Mouse (Mus musculus): ENCODE measurements at regions not wholly inside any gene's neighbourhood (a gene's known extent, or its start where the extent isn't known, plus 50 kb on each side); places are given as distances from the start of the nearest gene placed in this dataset.
A peak's percentile ranks its signal among the peaks of the same experiment; 100 is the strongest.

- H3K4me3 ChIP-seq (replicated peaks in 1 of 3; ENCODE audit: low read depth in 2 of 3, low read length in 2 of 3, poor library complexity in 1 of 3), result no peak overlapping the region
- peaks cover 23% of the 10 kb centered on the region for H3K9me3 ChIP-seq (replicated peaks; ENCODE audit: low read length)
- H3K79me2 ChIP-seq (replicated peaks; ENCODE audit: control insufficient read depth, extremely low read depth, insufficient read depth, poor library complexity, severe bottlenecking), result no peaks in the 10 kb centered on the region
- TF ChIP-seq NRF1 (IDR thresholded peaks at IDR 0.05; ENCODE audit: low read depth, low read length) (peak; percentile 52), BHLHE40 (IDR thresholded peaks at IDR 0.05; ENCODE audit: low read depth, low read length) (peak; percentile 81), MYC (IDR thresholded peaks at IDR 0.05; ENCODE audit: low read depth, low read length) (0 out of 2 replicates have a peak, but pooled peaks have one; percentile 4), MAX (IDR thresholded peaks at IDR 0.05; ENCODE audit: low read length) (peak; percentile 81), E2F4 (IDR thresholded peaks at IDR 0.05; ENCODE audit: insufficient replicate concordance, low read depth, low read length) (no peak)
- no peak overlapping the region for H3K9ac ChIP-seq (ENCODE audit: insufficient read depth, low read depth)
- no peak overlapping the region for H3K27ac ChIP-seq (ENCODE audit: insufficient read depth, low read depth)
- peaks cover 15 to 52% of the 10 kb centered on the region in 2 experiments for H3K4me1 ChIP-seq (ENCODE audit: control insufficient read depth in 1 of 2, insufficient read depth in 2 of 2)
- no peak overlapping the region for H3K4me2 ChIP-seq (ENCODE audit: insufficient read depth, low read depth, poor library complexity, severe bottlenecking)
- DNase-seq (ENCODE audit: extremely low read depth), result no peak
- H3K36me3 ChIP-seq (replicated peaks in 1 of 2; ENCODE audit: control insufficient read depth in 1 of 2, insufficient read depth in 1 of 2, low read length in 1 of 2), result no peaks in the 10 kb centered on the region
- no peaks in the 10 kb centered on the region for H3K27me3 ChIP-seq (replicated peaks)
- dilution Hi-C loops (cut with MboI; ENCODE audit: extremely low pct_ligation_motif_present, extremely low pct_unique_long_range_greater_than_20kb, low sequenced_read_pairs), result no loop called here
- in situ Hi-C loops (cut with MboI; ENCODE audit: low pct_ligation_motif_present, low pct_unique_long_range_greater_than_20kb, low sequenced_read_pairs), result no loop called here
Observed at GRCm38 (mm10) chr11:86409580-86409947, 52.2 kb upstream of the Med13 start.

GRCm38 (mm10) chr11:86410521-86410920 is 53.1 kb upstream of the Med13 start:
- in situ Hi-C loops (cut with MboI; ENCODE audit: low pct_ligation_motif_present, low pct_unique_long_range_greater_than_20kb, low sequenced_read_pairs), result no loop called here
- H3K27ac ChIP-seq (ENCODE audit: insufficient read depth, low read depth), result no peak overlapping the region
- TF ChIP-seq IRF4 (IDR thresholded peaks at IDR 0.05; ENCODE audit: low read depth, low read length) (peak; percentile 66), CHD1 (IDR thresholded peaks at IDR 0.05; ENCODE audit: low read depth, low read length) (no peak), ETS1 (conservative IDR thresholded peaks at IDR 0.05; ENCODE audit: low read depth, low read length) (no peak), GABPA (IDR thresholded peaks at IDR 0.05; ENCODE audit: insufficient replicate concordance, low read depth, low read length) (no peak), POLR2A (IDR thresholded peaks at IDR 0.05; ENCODE audit: low read depth, low read length) (no peak), USF1 (IDR thresholded peaks at IDR 0.05; ENCODE audit: low read depth, low read length) (no peak), TCF12 (IDR thresholded peaks at IDR 0.05; ENCODE audit: low read depth, low read length) (no peak), ZKSCAN1 (IDR thresholded peaks at IDR 0.05; ENCODE audit: borderline replicate concordance, low read depth, low read length) (no peak), NRF1 (IDR thresholded peaks at IDR 0.05; ENCODE audit: low read depth, low read length) (no peak), JUND (conservative IDR thresholded peaks at IDR 0.05; ENCODE audit: low read depth, low read length) (no peak), ZNF384 (IDR thresholded peaks at IDR 0.05; ENCODE audit: low read depth, low read length) (no peak), USF2 (conservative IDR thresholded peaks at IDR 0.05; ENCODE audit: low read depth, low read length) (no peak), RCOR1 (conservative IDR thresholded peaks at IDR 0.05; ENCODE audit: low read depth, low read length) (no peak), BHLHE40 (IDR thresholded peaks at IDR 0.05; ENCODE audit: low read depth, low read length) (peak; percentile 41; the same call in 1 of the 2 replicates), RAD21 (IDR thresholded peaks at IDR 0.05; ENCODE audit: low read depth, low read length) (no peak), MXI1 (IDR thresholded peaks at IDR 0.05; ENCODE audit: low read depth, low read length) (no peak), ELF1 (IDR thresholded peaks at IDR 0.05; ENCODE audit: low read depth, low read length) (no peak), MYC (IDR thresholded peaks at IDR 0.05; ENCODE audit: low read depth, low read length) (0 out of 2 replicates have a peak, but pooled peaks have one; percentile 67), TBP (conservative IDR thresholded peaks at IDR 0.05; ENCODE audit: low read depth, low read length) (no peak), ZC3H11A (IDR thresholded peaks at IDR 0.05; ENCODE audit: low read depth, low read length) (no peak), NELFE (IDR thresholded peaks at IDR 0.05; ENCODE audit: low read depth, low read length) (no peak), EP300 (IDR thresholded peaks at IDR 0.05; ENCODE audit: low read length) (peak; percentile 62; the same call in 1 of the 2 replicates), SIN3A (IDR thresholded peaks at IDR 0.05; ENCODE audit: low read length) (no peak), MAFK (IDR thresholded peaks at IDR 0.05; ENCODE audit: insufficient replicate concordance, low read length) (no peak), CHD2 (IDR thresholded peaks at IDR 0.05; ENCODE audit: low read length) (no peak), MEF2A (IDR thresholded peaks at IDR 0.05; ENCODE audit: borderline replicate concordance, low read depth, low read length) (peak; percentile 46; the same call in 1 of the 2 replicates)
- peaks cover 15 to 46% of the 10 kb centered on the region in 2 experiments for H3K4me1 ChIP-seq (ENCODE audit: control insufficient read depth in 1 of 2, insufficient read depth in 2 of 2)
- no peak overlapping the region for H3K4me2 ChIP-seq (ENCODE audit: insufficient read depth, low read depth, poor library complexity, severe bottlenecking)
- no peak overlapping the region for H3K9ac ChIP-seq (ENCODE audit: insufficient read depth, low read depth)
- no peak overlapping the region for H3K4me3 ChIP-seq (replicated peaks in 1 of 3; ENCODE audit: low read depth in 2 of 3, low read length in 2 of 3, poor library complexity in 1 of 3)
- H3K27me3 ChIP-seq (replicated peaks), result no peaks in the 10 kb centered on the region
- peak; percentile 68 for DNase-seq (ENCODE audit: extremely low read depth)
- H3K79me2 ChIP-seq (replicated peaks; ENCODE audit: control insufficient read depth, extremely low read depth, insufficient read depth, poor library complexity, severe bottlenecking), result no peaks in the 10 kb centered on the region
- peaks cover 23% of the 10 kb centered on the region for H3K9me3 ChIP-seq (replicated peaks; ENCODE audit: low read length)
- dilution Hi-C loops (cut with MboI; ENCODE audit: extremely low pct_ligation_motif_present, extremely low pct_unique_long_range_greater_than_20kb, low sequenced_read_pairs), result no loop called here
- H3K36me3 ChIP-seq (replicated peaks in 1 of 2; ENCODE audit: control insufficient read depth in 1 of 2, insufficient read depth in 1 of 2, low read length in 1 of 2), result no peaks in the 10 kb centered on the region
